Mouse (Mus musculus): ENCODE data around the gene Vps54.

The Vps54 gene

DNA sequence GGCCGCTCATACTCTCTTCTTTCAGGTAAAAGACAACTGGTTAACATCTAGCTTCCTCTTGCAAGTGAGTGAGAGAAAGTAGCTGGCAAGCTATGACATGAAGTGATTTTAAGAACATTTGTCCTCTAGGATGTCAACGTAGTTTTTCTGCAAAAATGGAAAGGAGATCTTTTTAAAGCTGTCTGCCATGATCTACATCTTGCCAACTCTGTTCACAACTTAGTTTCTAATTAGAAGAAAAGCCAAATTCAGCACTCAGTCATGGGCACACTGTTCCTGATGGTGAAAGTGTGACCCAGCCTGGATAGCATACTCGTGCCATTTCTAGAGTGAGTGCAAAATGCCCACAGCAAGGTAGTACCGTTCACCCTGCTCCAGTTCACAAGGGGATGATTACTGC, 100.0 kb downstream of the Vps54 start:
- DNase-seq (ENCODE audit: low read depth, low spot score), result no peak

DNA sequence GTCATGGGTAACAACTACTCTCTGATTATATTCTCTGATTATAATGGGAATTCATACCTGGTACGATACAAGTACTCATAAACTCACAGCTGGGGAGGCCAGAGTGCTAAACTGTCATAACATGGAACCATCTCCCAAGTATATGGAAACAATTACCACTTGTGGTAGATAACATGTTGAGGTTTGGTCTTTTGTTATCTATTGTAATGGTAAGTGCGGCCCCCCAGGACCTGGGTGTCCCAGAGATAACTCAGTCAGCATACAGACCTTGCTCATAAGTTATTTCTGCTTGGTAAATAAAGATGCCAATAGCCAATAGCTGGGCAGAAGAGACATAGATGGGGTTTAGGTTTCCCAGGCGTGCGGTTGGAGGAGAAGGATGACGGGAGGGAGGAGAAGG, 104.4 kb downstream of the Vps54 start:
- no peak for DNase-seq (ENCODE audit: low read depth, low spot score)

DNA sequence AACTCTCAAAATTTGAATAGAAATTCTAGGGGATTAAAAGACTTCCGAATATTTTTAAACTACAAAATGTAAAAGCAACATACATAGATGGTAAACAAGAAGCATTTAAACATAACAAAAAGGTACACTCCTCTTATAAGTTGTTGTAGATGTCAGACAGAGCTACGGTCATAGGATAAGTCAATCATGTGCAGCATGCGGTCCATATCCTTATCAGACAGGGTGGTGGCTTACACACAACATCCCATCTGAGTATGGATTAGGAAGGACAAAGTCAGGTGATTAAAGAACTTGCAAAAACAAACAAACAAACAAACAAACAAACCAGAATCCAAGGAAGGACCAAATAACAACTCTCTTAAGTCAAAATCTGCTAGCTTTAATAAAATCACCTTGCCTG, 106.9 kb downstream of the Vps54 start:
- DNase-seq (ENCODE audit: low read depth, low spot score), result no peak

DNA sequence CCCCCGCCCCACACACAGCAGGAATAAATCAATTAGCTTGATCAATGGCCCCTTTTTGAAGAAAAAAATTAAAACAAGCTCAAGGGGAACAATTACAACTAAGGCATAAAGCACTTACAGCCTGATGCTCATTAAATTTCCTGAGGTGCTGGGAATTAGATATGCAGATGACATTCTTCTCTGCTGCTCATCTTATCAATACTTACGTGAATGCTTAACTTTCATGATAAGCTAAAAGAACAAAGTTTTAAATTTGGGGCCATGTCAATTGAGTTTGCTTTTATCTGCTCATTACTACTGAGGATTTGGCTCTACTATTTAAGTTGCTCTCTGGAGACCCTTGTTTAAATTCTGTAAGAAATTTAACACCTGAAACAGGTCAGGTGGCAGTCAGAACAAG, 109.8 kb downstream of the Vps54 start:
- DNase-seq (ENCODE audit: low read depth, low spot score), result no peak

DNA sequence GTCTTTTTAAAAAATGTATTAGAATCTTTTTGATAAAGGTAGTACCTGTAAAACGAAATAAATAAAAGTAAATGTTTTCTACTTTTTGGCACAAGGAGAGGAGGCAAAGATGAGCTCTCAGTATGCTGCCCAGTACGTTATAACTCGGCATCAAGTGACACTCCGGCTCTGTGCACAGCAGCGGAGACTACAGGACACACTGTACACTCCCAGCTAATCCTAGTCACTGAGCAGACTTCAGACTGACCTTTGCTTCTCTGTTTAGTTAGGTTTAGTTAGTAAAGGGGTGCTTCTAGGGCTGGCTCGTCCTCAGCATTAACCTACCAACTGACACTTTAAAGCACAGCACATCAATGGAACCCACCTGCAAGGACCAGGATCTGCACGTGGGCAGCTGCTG, 112.2 kb downstream of the Vps54 start:
- no peak for DNase-seq (ENCODE audit: low read depth, low spot score)

DNA sequence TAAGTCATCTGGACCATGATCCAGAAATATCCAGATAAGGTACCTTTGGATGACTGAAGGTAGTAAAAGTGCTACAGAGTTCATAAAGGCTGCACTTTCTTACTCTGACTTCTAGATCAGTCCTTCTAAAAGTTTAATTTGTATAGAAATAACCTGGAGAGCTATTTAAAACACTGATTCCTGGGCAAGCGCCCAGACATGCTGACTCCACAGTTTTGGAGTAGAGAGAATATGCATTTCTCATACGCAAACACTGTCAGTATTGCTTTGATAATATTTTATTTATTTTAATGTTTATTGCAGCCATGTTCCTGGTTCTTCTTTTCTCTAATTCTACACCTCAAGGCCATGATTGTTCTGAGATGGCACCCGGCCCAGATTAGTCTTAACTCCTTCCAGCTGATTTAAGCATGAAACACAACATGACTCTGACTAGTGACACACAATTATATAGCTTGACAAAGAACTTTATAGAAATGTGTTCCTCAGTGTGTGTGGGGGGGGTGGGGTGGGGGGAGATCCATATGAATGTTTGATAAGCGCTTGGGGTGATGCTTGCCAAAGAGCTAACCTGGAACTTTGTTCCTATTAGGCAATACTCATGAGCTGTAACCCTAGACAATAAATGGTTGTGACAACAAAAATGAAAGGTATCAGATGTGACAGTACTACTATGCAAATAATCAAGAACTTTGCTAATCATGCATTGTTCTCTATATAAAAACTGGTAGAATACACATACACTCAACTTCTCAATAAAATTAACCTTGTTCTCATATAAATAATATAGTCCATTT, 124.3 kb downstream of the Vps54 start:
- no peak for DNase-seq (ENCODE audit: low read depth, low spot score)

DNA sequence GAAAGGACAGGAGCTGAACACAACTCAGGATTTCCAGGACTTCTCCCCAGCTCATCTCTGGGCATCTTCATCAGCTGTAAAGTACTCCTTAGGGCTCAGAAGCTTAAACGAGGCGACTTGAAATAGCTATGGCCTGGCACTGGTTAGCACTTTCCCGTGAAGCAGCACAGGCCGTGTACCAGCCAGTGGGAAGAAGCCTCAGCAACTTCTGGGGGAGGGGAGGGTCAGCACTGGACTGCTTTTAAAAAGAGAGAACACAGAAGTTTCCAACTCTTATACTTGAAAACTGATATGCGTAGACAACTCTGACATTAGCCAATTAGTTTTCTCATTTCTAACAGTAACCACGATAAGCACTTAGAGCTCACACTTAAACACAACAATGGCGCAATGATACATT, 129.4 kb downstream of the Vps54 start:
- DNase-seq (ENCODE audit: low read depth, low spot score), result no peak

DNA sequence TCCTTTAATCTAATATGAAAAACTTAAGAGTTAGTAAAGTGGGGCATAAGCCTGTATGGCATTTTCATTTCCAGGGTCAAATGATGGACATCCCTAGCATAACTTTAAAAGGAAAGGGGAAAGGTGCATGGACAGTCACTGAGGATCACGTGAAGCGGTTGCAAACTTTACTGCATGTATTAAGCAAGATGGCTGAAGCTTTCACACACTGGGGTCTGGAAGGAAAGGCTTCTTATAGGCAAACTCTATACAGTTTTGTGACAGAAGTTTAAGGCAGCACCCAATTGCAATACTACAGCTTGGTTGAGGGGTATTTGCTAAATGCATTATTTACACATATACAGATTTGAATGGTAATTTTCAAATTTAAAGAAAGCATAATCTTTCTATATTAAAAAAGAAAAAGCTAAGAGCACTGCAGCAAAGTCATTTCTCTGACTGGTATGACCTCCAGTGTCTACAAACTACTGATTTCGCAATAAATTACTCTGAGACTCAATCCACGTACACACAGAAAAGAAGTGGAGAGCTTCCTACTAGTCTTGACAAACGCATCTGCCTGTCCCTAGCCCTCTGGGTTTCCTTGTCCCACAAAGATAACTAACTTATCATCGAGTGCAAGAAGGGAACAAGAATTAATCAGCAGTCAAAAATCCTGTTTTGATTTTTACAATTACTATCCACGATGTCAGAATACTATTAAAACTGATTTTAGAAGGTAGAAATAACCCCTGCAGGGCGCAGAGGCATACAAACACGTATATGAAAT, 130.4 kb downstream of the Vps54 start:
- no peak for DNase-seq (ENCODE audit: low read depth, low spot score)

DNA sequence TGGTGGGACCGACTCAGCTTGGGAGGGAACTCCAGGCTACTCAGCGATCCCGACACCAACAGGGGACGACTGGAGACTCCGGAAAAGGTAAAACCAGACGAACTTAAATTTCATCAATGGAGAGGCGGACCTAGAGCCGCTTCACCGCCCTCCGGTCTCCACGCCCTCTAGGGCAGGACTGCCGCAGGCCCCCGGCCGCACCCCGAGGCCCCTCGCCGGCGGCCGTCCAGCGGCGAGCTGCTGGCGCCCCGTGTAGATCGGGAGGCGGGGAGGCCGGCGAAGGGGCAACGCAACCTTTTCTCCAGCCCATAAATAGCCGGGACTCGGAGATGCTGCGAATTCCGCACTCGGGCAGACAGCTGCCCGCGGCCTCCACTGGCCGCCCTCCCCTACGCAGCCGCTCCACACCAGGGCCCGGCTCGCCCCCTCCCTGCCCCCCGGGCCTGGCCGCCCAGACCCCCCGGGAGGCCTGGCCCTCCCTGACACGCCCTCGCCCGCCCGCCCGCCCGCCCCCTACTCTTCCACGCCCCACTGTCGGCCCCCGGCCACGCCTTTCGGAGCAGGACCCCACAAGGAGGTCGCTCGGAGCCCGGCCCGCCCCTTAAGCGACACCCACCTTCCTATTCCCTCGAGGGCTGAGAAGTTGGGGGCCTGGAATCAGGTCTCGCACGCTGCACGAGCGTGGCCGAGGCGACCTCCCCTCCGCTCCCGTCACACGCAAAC, 131.5 kb downstream of the Vps54 start:
- peak; percentile 9 for DNase-seq (ENCODE audit: low read depth, low spot score)

All from c-Kit-negative CD71-positive TER-119-positive erythroid progenitor cells, embryonic 14.5 days (primary cell).